Mouse (Mus musculus) thymus, adult 2 months (tissue): ENCODE measurements at regions not wholly inside any gene's neighbourhood (a gene's known extent, or its start where the extent isn't known, plus 50 kb on each side); places are given as distances from the start of the nearest gene placed in this dataset.

Experiments
- DNase-seq: peaks from one replicate; pipeline ENCODE4 v3.0.0; 2021
- H3K27ac ChIP-seq: fragments of 200-500 bp; 2 replicates; pipeline ENCODE4 v1.5.1; 2012; ENCODE audit warnings: low read length, control low read depth; ENCODE audit not compliant: control insufficient read depth, insufficient read depth
- H3K27me3 ChIP-seq: fragments of 200-500 bp; 2 replicates; pipeline ENCODE4 v1.6.1; 2012; ENCODE audit warnings: mild to moderate bottlenecking, low read length, moderate library complexity, mixed read lengths; ENCODE audit not compliant: control insufficient read depth, insufficient read depth
- H3K36me3 ChIP-seq: fragments of 200-500 bp; 2 replicates; pipeline ENCODE4 v1.6.1; 2012; ENCODE audit warnings: mild to moderate bottlenecking, low read length, moderate library complexity; ENCODE audit not compliant: control insufficient read depth, insufficient read depth
- H3K4me1 ChIP-seq: fragments of 200-500 bp; replicated peaks from 2 replicates; pipeline ENCODE4 v1.6.1; 2012; ENCODE audit warnings: low read length; ENCODE audit not compliant: control insufficient read depth, insufficient read depth
- H3K4me3 ChIP-seq: fragments of 200-500 bp; 2 replicates; pipeline ENCODE4 v1.5.1; 2012; ENCODE audit warnings: mild to moderate bottlenecking, low read length, control low read depth, moderate library complexity; ENCODE audit not compliant: control insufficient read depth, insufficient read depth
- CTCF ChIP-seq: fragments of 200-500 bp; IDR thresholded peaks from 2 replicates; pipeline ENCODE4 v1.5.1; 2012; ENCODE audit warnings: mild to moderate bottlenecking, control low read depth, low read length, moderate library complexity, borderline replicate concordance; ENCODE audit not compliant: control insufficient read depth, poor library complexity, insufficient read depth; ENCODE audit errors: extremely low read depth
- POLR2A ChIP-seq: fragments of 200-500 bp; IDR thresholded peaks from 2 replicates; pipeline ENCODE4 v1.6.1; 2012; ENCODE audit warnings: mild to moderate bottlenecking, low read length, control low read depth, moderate library complexity; ENCODE audit not compliant: control insufficient read depth, poor library complexity, insufficient read depth; ENCODE audit errors: extremely low read depth
- WGBS: fragments of 180-500 bp; shearing (Covaris S2); methylation state at CpG from one replicate; pipeline ENCODE4 v1.1.7; 2018; 5-methylcytosine and 5-hydroxymethylcytosine counted together

GRCm38 (mm10) chr9:120731952-120732622 is 160.8 kb downstream of the Rpl14 start:
- DNase-seq: no peak
- WGBS: 87% methylated on average over 8 of the region's 8 CpGs
- Histone ChIP-seq H3K27ac (no peak overlapping the region), H3K4me3 (no peak overlapping the region), H3K27me3 (no peaks in the 10 kb centered on the region), H3K36me3 (no peaks in the 10 kb centered on the region), H3K4me1 (no peaks in the 10 kb centered on the region)
- TF ChIP-seq POLR2A (no peak), CTCF (no peak)

GRCm38 (mm10) chr9:120732650-120733293 is 161.5 kb downstream of the Rpl14 start:
- no peaks in the 10 kb centered on the region for H3K27me3 ChIP-seq
- DNase-seq: no peak
- no peak overlapping the region for H3K27ac ChIP-seq
- no peaks in the 10 kb centered on the region for H3K4me1 ChIP-seq
- no peaks in the 10 kb centered on the region for H3K36me3 ChIP-seq
- H3K4me3 ChIP-seq: no peak overlapping the region
- 90% methylated on average over 14 of the region's 14 CpGs for WGBS
- TF ChIP-seq CTCF (no peak), POLR2A (no peak)

- H3K27ac ChIP-seq: no peak overlapping the region
- H3K36me3 ChIP-seq: no peaks in the 10 kb centered on the region
- DNase-seq: no peak
These were observed 162.6 kb downstream of the Rpl14 start for GRCm38 (mm10) chr9:120733681-120734465.

GRCm38 (mm10) chr9:120735217-120735616 is 164.0 kb downstream of the Rpl14 start:
- H3K36me3 ChIP-seq: no peaks in the 10 kb centered on the region
- no peak for TF ChIP-seq CTCF
- TF ChIP-seq POLR2A: no peak
- H3K27ac ChIP-seq: no peak overlapping the region
- DNase-seq: no peak
- H3K4me3 ChIP-seq: no peak overlapping the region
- WGBS: 91% methylated on average over 7 of the region's 7 CpGs
- H3K27me3 ChIP-seq: no peaks in the 10 kb centered on the region
- 0 out of 2 replicates have a peak, but pooled peaks cover 3% of the 10 kb centered on the region for H3K4me1 ChIP-seq

More at GRCm38 (mm10) chr9:120733681-120734465, 162.6 kb downstream of the Rpl14 start:
- TF ChIP-seq POLR2A: no peak
- TF ChIP-seq CTCF: no peak
- WGBS: 70% methylated on average over 11 of the region's 11 CpGs
- H3K4me3 ChIP-seq: no peak overlapping the region
- H3K4me1 ChIP-seq: no peaks in the 10 kb centered on the region
- no peaks in the 10 kb centered on the region for H3K27me3 ChIP-seq

- Histone ChIP-seq H3K27me3 (no peaks in the 10 kb centered on the region), H3K4me3 (no peak overlapping the region), H3K27ac (no peak overlapping the region), H3K4me1 (0 out of 2 replicates have a peak, but pooled peaks cover 3% of the 10 kb centered on the region), H3K36me3 (no peaks in the 10 kb centered on the region)
- no peak for TF ChIP-seq CTCF
- no peak for TF ChIP-seq POLR2A
- DNase-seq: no peak
- WGBS: 69% methylated on average over 1 of the region's 1 CpGs
These were observed 166.7 kb downstream of the Rpl14 start for GRCm38 (mm10) chr9:120737956-120738355.

GRCm38 (mm10) chr9:120739199-120739952 is 168.1 kb downstream of the Rpl14 start:
- TF ChIP-seq CTCF: no peak
- no peak for TF ChIP-seq POLR2A
- H3K4me1 ChIP-seq: 0 out of 2 replicates have a peak, but pooled peaks cover 3% of the 10 kb centered on the region
- no peak overlapping the region for H3K4me3 ChIP-seq
- no peak for DNase-seq
- no peak overlapping the region for H3K27ac ChIP-seq
- WGBS: 41% methylated on average over 14 of the region's 14 CpGs
- H3K27me3 ChIP-seq: no peaks in the 10 kb centered on the region
- no peaks in the 10 kb centered on the region for H3K36me3 ChIP-seq
